Mouse (Mus musculus): ENCODE results near the gene Catsper1.

- no peak for TF ChIP-seq CTCF (IDR thresholded peaks at IDR 0.05; ENCODE audit: low read depth, low read length)
- no peak for TF ChIP-seq TAL1 (conservative IDR thresholded peaks at IDR 0.05; ENCODE audit: low read depth, low read length)
- no peak for TF ChIP-seq GATA1 (IDR thresholded peaks at IDR 0.05; ENCODE audit: borderline replicate concordance, low read length)
- no peak for TF ChIP-seq GATA2 (IDR thresholded peaks at IDR 0.05; ENCODE audit: borderline replicate concordance, low read depth, low read length)
Observed at GRCm38 (mm10) chr19:5356080-5356479, 20.5 kb downstream of the Catsper1 start.
